Mouse (Mus musculus) cerebellum, postnatal 36 days (tissue): ENCODE measurements at regions not wholly inside any gene's neighbourhood (a gene's known extent, or its start where the extent isn't known, plus 50 kb on each side); places are given as distances from the start of the nearest gene placed in this dataset.
"Not testable (repeated sequence)": the region's sequence is repeated elsewhere in the genome, so short reads cannot be mapped to it uniquely, and the experiment has no call there.

Experiments used
- DNase-seq, 2 experiments: peaks; one replicate each; pipeline ENCODE4 v3.0.0; 2021 to 2022; ENCODE audit warnings: mixed read lengths in 2 of 2

DNA sequence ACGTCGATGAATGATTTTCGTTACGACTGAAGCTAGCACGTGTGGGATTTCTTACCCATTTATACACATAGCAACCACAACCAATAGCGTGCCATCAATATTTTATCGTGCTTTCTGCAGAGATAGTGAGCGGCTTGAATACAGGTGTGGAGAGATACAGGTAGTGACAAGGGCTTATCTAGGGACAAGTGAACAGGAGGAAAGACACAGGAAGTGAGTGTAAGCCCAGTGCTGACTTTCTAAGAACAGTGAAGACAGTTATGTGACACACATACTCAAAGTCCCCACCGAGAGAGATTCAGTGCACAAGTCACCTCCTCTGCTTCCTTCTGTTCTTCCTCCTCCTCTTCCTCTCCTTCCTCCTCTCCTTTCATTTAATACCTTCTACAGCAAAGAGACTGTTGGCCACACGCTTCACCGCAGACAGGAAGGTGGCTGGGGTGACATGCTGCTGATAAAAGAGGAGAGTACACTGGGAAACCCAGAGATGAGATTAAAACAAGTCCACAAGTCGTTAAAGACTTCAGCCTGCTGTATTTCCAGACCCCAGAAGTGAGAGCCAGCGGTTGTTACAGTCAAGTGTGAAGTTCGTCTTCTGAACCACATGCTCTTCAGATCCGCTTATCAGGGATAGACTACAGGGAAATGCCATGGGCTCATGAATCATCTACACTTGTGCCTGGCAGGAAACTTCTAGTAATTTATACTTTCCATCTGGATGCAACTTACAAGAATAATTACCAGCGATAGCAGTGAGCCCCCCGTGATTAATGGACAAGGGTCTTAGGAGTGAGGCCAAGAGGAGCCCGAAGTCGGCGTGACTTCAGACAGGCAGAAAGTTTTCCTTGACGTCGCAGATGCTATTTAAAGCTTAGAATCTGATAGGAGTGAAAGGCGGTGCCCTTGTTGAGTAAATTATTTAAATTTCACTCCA is 180.5 kb downstream of the Gxylt1 start:
- DNase-seq, result no peak

DNA sequence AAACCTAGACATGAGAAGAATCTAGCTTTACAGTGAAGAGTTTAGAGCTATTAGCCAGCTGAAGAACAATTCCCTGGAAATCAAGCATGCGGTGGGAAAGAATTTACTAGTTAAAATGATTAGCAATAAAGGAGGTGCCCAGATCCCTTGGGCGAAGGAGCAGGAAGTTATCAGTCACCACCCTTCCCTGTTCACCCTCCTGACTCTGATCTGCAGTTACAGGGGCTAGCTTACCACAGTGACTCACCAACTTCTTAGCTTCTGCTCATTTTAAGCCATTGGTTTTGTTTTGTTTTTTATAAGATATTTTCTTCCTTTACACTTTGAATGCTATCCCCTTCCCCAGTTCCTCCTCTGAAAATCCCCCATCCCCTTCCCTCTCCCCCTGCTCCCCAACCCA is 183.6 kb downstream of the Gxylt1 start:
- no peak for DNase-seq

DNA sequence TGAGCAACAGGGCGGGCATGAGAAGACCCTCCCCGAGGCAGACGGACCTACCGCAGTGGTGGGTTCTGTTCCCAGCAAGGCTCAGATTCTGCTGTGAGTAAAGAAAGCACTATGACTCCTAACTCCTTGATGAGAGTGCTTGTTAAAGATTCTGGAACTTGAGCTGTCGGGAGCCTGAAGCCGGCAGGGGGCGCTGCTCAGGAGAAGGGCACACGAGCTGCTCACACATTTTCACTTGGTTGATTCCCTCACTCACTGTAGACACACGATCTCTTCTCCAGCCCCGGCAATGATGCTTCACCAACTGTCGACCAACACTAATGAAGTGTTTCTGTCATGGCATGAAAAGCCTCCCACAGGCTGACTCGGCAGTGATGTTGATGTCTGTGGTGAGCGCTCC is 185.6 kb downstream of the Gxylt1 start:
- peak; percentile 36 to 43 for DNase-seq

DNA sequence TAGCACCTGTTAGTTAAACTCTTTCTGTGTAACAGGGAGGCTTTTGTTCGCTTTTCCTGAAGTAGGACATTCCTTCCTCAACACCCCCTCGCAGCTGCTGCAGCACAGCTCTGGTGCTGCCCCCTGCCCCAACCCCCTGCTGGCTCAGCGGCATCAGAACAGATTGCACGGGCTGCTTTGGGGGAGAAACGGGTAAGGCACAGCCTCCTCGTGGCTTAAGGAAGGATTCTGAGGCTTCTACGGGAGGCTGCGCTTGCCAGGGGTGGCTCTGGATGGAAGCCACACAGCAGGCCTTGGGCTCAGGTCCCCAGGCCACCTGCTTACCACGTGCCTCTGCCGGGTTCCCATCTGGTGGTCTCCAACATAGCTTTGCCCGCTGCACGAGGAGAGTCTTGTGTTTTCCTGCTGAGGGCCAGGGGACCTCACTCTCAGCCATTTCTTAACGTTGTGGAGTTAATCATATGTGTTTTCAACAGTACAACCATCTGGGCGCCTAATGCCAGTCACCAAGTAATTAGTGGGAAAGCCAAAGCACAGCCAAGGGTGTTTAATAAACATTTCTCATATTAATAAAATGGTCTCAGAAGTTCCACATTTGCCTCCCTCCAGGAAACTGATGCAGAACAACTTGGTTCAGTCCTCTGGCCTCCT is 189.9 kb downstream of the Gxylt1 start:
- no peak for DNase-seq

DNA sequence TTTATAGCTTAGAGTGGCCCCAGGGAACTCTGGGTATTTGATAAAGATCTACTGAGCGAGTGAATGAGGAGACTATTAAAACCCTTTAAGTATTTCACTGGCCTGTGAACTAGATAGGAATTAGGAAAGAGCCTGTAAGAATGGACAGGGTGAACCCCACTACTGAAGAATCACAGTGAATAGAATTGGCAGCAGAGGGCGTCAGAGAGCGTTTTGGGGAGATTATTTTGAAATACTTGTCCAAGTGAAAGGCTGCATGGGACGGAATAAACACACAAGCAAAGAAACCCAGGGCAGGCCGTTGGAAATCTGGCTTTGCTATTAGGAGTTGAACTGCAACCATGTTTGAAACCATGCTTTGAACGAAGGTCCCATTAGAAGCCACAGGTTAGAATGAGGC is 200.9 kb downstream of the Gxylt1 start:
- DNase-seq, result no peak

DNA sequence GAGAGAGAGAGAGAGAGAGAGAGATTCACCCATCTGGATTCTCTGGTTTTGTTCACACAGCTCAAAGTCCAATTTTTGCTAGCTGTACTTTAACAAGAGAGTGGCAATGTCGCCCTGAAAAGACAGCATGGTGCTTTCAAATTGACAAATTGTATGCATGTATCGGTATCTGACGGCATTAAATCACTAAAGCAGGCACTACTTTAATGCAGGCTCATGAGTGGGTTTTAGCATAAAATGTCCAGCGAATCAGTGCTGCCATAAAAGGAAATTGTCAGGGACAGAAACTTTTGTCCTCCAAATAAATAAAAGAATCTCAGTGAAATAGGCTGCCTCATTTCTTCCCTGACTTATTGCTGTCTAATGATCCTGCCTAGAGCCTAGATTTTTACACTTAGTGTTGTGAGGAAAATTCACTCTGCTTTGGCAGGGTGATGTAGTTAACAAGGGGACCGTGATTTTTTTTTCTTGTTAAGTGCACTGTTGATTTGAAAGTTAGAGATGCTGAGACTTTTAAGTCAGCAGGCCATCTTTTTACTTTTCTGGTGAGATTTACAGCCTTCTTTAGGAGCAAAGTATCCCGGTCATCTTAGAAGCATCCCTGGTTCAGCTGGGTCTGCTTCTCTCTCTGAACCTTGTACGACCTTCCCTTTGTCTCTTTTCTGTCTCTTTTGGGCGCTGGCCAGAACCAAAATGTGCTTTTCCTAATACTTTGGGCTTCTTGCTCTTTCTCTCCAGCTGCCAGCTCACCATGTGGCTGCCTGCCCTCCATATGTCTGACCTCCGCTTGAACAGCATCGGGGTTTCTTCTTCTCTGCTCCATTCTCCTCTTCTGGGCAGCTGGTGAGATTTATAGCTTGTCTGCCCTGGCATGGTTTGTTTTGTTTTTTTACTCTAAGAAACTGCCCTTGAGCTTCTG is 212.5 kb downstream of the Gxylt1 start:
- DNase-seq, result peak; percentile 4 to 6

DNA sequence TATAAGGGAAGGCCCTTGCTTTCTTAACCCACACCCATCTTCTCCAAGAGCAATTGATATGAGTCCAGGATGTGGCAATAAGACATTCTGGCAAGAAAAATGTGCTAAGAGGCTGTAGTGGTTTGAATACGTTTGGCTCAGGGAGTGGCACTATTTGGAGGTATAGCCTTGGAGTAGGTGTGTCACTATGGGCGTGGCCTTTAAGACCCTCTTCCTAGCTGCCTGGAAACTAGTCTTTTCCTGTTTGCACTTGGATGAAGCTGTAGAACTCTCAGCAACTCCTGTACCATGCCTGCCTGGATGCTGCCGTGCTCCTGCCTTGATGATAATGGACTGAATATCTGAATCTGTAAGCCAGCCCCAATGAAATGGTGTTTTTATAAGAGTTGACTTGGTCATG is 221.5 kb downstream of the Gxylt1 start:
- no peak for DNase-seq

DNA sequence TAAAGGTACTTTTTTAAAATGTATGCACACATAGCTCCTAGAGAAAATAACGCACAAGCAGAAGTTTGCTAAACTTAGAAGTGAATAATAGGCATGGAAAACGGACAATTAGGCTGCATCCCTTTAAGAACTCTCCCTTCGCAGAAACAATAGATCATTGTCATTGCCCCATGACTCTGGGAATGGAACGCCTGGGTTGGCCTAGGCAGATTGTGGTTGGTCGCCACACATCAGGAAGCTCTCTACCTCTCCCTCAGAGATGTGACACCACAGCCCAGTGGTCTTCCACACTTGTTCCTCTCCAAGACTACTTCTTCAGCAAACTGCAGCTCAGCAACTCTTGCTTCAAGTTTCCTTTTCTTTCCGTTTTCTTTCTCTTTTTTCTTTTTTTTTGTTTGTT is 247.8 kb downstream of the Gxylt1 start:
- DNase-seq, result no peak

DNA sequence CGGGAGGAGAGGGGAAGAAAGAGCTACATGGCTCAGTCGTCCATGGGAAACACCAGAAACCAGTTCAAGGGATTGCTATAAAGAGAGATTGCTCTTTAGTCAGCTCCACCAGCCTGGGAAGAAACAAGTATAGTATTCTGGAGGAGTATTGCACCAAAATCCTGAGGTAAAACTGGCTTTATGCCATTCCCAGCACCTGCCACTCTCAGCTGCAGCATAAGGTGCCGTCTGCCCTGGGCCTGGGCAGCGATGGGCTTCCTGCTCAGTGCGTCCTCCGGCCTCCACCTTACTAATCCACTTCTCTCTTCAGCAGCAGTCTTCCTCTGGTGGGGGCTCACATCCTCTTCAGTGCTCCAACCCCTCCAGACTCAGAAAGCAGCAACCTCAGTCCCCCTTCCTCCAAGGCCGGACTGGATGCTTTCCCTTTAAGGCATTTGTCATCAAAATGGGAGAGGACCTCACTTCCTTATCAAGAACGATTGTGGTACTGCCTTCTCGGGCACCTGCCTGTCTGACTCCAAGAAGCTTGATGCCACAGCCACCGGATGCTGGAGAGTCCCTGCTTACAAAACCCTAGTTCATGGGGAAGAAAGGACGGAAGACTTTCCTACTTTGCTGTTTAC is 248.4 kb downstream of the Gxylt1 start:
- peak in 1 of 2 experiments; percentile 7 for DNase-seq

DNA sequence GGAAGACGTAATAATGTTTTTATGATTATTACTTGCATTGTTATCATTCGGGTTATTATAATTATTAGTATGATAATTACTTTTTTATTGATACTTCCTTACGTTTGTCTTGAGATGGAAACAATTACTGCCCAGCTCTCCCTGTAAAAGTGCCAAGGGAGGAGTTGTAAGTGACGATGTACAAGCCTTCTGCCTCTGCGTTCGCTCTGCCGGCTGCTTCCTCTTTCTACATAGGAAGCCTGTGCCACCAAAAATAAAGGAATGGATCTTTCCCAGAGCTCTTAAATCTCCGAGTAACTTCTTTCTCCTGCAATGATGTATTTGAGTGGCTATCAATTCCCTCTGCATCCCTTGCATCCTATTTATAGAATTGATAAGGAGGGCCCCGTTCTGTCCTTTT is 249.2 kb downstream of the Gxylt1 start:
- no peak for DNase-seq

DNA sequence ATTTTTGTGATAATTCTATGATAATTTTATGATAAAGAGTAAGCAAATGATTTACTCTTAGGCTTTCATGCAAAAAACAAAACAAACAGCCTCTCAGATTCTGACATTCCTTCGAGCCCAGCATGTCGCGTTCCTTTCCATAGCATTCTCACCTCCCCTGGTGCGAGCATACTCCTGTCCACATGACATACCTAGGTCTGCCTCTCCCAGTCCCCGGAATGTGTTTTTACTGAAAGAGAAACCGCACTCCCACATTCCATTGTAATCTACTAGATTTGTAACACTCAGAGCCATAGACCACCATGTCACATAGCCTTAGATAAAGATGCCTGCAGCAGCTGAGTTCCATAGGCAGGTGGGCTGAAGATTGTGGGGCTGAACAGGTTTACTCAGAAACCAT is 250.8 kb downstream of the Gxylt1 start:
- DNase-seq, result no peak

DNA sequence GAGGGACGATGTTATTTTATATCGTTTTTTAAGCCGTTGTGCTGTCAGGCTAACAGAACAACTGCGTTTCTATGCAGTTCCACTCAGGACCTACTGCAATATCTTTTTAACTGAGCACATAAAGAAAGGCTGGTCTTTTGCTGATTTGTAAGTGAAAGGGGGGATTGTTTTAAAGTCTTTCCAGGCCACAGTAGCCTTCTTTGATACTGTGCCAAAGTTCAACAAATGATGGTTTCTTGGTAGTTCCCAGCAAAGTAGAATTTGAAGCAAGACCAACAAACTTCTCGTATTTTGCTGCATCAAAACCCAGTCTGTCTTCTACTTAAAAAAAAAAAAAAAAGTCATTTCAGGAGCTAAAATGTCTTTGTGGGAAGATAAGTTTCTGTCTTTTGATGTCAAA is 263.8 kb downstream of the Gxylt1 start:
- no peak for DNase-seq

DNA sequence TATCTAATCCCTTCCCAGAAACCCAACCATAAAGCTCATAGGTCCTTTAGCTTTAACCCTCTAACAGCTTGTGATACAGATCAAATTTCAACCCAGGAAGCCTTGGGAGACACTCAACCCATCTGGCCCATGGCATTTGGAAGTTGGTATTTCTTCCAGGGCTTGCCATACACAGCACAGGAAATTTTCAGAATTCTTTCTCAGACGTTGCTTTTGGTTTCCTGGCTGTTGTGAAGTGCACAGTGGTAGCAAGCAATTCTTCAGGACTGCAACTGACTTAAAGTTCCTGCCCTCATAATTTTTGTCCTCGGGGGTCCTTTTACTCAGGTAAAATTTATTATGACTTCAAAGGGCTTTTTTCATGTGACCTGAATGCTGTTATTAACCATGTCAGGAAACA is 264.4 kb downstream of the Gxylt1 start:
- no peak for DNase-seq

DNA sequence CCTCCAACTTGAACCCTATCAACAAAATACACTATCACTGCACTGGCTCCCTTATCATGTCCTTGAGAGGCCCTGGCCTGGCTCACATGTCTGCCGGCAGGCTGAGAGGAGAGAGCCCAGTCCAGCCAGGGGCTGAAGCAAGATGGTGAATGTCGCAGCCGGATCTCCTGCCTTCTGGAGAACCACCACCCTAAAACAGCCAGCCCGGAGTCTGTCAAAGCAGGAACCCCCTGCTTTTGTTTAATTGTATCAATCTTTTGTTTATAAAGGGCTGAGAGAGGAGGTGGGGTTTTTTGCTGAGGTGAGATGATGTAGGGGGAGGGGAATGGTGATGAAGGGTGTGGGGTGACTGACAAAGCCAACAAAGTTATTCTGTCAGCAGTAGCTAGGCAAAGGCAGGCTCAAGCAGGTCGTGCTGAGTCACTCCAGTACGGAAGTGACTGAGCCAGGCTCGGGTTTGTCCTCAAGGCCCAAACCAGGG is 269.2 kb downstream of the Gxylt1 start:
- DNase-seq, result no peak

DNA sequence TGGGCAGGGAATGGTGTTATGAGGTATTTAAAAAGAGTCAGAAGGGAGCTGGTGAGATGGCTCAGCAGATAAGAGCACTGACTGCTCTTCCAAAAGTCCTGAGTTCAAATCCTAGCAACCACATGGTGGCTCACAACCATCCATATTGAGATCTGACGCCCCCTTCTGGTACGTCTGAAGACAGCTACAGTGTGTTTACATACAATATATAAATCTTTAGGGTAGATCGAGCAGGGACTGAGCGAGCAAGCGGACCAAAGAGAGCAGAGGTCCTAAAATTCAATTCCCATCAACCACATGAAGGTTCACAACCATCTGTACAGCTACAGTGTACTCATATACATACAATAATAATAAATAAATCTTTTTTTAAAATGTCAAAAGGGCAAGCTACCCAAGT is 269.8 kb downstream of the Gxylt1 start:
- DNase-seq, result not testable (repeated sequence)

DNA sequence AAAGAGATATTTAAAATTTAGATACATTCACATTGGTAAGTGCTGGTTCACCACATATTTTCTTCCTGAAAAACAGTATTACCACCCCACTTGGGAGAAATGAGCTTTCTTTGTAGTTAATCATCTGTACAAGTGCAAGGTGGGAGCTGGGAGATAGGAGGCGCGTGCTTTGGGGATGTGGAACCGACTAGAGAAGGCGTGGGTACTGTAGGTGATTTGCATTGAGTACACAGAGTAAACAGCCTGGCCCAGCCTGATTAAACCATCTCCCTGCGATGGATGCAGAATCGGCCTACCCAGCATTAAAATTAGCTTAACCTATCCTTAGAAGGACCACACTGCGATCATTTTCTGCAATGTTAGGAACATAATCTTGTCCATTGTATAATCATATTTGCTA is 270.4 kb downstream of the Gxylt1 start:
- no peak for DNase-seq

DNA sequence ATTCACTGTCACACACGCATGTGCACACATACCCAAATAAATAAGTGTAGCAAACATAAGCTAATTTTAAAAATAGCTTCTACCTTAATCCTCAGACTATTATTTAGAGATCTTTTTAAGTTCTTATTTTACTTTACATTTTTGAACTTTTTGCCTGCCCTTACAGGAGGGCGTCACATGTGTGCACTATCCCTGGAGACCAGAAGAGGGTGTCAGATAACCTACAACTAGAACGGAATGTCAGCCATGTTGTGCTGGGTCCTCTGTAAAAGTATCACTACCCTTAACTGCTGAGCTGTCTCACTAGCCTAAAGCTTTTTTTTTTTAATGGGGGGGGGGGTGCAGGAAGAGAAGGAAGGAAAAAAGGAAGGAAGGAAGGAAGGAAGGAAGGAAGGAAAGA is 271.7 kb downstream of the Gxylt1 start:
- DNase-seq, result no peak

DNA sequence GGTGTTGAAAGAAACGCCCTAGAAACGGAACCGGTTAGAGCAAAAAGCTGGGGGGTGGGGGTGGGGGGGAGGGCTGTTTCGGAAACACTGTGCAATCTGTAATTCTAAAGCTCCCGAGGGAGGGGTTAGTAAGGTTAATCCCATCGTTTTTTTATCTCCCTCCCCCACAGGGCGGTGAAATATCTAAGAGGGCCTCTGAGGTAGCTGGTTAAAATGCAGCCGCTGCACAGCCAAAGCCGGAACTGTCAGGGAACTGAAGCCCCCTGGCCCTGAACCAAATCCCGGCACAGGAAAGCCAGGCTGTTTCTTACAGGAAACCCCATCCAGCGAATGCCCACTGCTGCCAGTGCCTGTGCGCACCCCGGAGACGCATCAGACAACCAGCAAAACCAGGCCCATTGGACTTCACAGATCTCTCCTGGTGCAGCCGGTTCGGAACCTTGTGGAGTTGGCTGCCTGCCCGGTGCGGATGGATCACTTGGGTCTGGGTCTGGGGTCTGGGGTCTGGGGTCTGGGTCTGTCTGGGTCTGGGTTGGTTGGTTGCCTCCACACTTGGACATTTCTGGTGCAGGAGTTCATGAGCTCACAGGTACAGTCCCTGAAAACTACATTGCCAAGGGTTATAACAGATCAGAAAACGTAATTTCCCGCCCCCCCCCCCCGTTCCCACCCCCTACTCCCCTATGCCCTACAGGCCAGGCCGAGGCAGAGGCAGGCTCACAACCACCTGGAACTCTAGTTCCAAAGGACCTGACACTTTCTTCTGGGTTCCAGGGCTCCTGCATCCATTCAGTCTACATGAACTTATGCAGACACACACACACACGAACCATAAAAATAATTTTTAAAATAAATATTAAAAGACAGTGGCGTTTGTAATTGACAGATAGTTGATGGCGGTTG is 272.7 kb downstream of the Gxylt1 start:
- peak in 1 of 2 experiments; percentile 7 for DNase-seq

DNA sequence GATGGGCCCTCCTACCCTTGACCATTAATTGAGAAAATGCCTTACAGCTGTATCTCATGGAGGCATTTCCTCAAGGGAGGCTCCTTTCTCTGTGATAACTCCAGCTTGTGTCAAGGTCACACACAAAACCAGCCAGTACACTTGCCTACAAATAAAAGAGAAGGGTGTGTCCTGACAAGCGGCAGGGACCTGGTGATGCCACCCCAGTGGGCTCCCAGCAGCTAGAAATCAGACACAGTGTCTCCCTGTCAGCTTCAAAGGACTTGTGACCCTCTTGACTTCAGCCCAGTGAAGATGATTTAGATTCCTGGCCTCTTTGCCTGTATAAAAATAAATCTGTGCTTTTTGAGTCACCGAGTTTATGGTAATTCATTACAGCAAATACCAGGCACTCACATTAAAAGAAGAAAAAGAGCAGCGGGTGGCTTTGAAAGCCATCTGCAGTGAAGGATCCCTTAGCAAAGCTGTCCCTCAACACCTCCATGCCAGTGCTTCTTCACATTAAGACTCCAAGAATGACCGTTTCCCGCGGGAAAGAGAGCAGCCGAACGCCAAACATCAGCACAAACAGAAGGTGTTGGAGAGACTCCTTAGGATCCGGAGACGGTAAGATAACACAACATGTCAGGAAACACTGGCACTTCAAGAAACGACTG is 273.5 kb downstream of the Gxylt1 start:
- no peak for DNase-seq

DNA sequence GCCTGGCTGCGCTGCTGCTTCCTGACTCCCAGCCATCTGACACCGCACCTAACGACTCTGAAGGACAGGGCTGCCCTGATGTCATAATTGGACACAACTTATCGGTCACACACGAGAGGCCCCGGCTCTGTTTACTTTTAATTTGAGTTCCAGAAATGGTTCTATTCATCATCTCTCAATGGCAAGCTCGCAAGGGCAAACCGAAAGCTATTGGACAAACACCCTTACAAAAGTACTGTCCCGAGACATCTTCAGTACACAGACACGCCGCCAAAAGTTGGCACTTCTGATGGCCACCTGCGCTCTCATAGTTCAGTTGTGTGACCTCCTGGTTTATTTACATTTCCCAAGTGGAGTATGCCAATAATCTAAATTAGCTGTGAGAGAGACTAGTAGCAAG is 274.9 kb downstream of the Gxylt1 start:
- no peak for DNase-seq

DNA sequence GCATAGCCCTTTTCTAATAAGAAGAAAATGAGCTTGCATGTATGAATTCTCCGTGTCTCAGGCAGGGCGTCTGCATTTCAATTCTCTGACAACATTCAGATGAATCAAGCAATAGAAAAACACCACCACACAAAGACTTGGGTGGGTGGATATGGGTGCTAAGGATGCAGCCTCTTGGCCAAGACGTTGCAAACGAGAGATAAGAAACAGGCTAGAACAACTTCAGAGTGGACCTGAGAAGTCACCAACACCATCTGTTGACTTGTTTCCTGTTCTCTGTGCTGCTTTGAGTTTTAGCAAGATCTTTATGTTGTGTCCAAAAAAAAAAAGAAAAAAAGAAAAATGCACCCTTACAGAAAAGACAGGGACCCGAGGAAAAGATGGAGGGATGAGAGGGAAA is 277.0 kb downstream of the Gxylt1 start:
- no peak for DNase-seq
